Mouse (Mus musculus) retina, adult 2 months (tissue): ENCODE data around the gene Gigyf1.

Experiments
- DNase-seq: peaks from one replicate; pipeline ENCODE4 v3.0.0-alpha.2; 2012; ENCODE audit warnings: low read depth, low spot score

Gene Gigyf1

DNA sequence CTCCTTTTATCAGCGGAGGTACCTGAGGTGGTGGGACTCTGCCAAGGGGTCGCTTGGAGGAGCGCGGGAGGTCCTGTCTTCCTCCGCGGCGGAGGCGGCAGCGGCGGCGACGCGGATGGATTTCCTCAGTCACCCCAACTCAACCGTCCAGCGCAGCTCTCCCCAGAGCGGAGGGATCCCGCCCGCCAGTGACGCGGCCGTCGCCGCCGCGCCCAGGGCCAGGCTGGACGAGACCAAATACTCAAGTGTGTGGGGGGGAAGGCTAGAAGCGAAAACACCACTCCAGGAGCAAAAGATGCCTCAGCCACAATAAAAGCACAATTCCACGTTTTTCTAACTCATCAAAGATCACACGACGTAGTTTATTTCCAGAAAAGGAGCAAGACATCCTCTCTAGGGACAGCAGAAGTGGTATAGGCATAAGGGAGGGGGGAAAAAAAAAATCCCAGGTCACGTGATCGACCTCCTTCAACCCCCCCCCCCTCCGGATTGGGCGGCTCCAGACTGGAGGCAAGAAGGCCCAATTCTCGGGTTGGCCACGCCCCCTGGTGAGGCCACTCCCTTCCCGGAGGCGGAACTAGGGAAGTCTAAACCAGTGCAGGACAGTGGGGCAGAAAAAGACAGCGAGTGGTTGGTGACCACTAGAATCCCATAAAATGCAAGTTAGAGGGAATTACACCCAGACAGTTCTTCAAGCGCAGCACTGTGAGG lies 14.9 kb downstream of the Gigyf1 start, which contains the start of the genes Epo and Gnb2:
Gene Epo, minus strand, starts transcription at position 126 of the 711 bp plus-strand sequence.
Gene Gnb2, minus strand, starts transcription at position 394 of the 711 bp plus-strand sequence.
- DNase-seq: peak; percentile 72

- no peak for DNase-seq
Measured at GRCm38 (mm10) chr5:137534762-137535161, 16.4 kb downstream of the Gigyf1 start.

GRCm38 (mm10) chr5:137535318-137535717 lies 17.0 kb downstream of the Gigyf1 start:
- DNase-seq: no peak

- no peak for DNase-seq
Measured at GRCm38 (mm10) chr5:137537461-137537860, 19.1 kb downstream of the Gigyf1 start.

GRCm38 (mm10) chr5:137539291-137539801 lies 21.0 kb downstream of the Gigyf1 start:
- no peak for DNase-seq

GRCm38 (mm10) chr5:137540991-137541390 lies 22.6 kb downstream of the Gigyf1 start:
- DNase-seq: no peak

GRCm38 (mm10) chr5:137541768-137542540 lies 23.6 kb downstream of the Gigyf1 start:
- no peak for DNase-seq

- DNase-seq: no peak
Measured at GRCm38 (mm10) chr5:137544926-137545325, 26.6 kb downstream of the Gigyf1 start.

DNA sequence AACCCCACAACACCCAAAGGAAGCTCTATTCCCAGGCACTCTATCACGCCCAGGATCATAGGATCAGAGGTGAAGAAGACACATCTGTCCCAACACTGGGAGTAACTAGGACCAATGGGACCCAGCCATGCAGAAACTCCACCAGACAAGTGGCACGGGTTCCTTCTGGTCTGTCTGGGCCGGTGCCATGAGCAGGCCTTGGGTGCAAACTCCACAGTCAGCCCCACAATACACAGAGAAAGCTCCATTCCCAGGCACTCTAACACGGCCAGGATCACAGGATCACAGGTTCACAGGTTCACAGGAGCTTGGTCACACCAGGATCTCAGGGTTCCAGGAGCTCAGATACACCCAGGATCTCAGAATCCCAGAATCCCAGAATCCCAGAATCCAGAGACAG lies 27.2 kb downstream of the Gigyf1 start:
- DNase-seq: no peak

DNA sequence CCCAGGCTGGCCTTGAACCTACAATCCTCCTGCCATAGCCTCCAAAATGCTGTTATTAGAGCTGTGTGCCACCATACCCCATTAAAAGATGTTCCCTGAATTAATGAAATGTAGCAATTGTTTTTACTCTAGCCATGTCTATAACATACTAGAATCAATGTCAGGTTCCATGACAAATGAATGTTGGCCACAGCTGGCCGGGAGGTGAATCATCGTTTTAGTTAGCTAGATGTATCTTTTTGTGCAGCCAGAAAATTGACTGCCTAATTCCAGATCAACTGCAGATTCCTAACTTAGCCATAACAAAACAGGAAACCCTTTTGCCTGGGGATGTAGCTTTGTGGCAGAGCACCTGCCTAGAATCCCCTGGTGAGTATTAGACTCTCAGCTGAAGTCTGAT lies 31.5 kb downstream of the Gigyf1 start:
- no peak for DNase-seq

GRCm38 (mm10) chr5:137551119-137551518 lies 32.8 kb downstream of the Gigyf1 start:
- no peak for DNase-seq

DNA sequence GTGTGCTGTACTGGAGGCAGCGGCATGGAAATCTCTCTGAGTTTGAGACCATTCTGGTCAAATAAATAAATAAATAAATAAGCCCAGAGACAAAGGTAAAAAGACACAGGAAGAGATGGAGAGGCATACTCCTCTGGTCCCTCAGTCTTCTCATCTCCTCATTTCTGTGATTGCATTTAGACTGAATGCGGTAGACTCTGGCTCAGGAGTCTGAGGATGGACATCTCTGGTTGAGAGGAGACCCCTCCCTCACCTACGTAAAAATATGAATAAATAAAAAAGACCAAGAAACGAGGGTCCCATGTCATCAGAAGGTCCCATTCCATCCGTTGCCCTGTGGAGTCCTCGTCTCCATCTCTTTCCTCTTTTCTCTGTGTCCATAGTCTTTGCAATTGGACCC lies 34.7 kb downstream of the Gigyf1 start:
- no peak for DNase-seq

GRCm38 (mm10) chr5:137553411-137553837 lies 35.1 kb downstream of the Gigyf1 start, which contains the start of gene Actl6b:
Actl6b (plus strand) TSS chr5:137553517.
- no peak for DNase-seq

DNA sequence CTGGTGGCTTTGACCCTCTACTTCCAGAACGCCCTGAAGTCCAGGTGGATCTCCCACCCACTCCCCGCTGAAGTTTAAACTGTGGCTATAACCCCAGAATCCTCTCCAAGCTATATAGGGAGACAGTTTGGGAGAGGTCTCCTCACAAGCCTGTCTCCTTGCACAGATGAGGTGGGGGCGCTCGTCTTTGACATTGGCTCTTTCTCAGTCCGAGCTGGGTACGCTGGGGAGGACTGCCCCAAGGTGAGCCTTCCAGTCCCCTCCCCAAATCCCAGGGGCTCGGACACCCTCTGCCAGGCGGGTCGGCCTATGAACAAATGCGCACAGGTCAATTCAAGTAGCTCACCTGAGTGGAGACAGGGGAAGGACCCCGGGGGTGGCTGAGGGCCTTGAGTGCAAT lies 35.5 kb downstream of the Gigyf1 start:
- no peak for DNase-seq

DNA sequence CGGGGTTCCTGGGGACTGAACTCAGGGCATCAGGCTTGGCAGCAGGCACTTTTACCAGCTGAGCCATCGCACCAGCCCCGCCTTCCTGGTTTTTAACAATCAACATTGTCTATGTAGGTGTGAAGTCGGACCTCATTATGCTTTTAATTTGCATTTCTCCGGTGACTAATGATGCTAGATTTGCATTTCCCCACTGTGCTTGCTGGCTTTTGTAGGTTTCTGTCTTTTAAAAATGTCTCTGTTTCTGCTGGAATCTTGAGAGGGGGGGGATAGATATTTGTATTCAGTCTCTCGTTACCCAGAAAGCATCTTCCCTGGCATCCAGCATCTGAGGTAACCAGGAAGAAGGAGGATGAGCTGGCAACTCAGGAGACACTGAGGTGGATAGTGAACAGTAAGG lies 43.2 kb downstream of the Gigyf1 start:
- no peak for DNase-seq

- DNase-seq: no peak
Measured at GRCm38 (mm10) chr5:137562965-137563364, 44.6 kb downstream of the Gigyf1 start.

GRCm38 (mm10) chr5:137565744-137566143 lies 47.4 kb downstream of the Gigyf1 start:
- no peak for DNase-seq

DNA sequence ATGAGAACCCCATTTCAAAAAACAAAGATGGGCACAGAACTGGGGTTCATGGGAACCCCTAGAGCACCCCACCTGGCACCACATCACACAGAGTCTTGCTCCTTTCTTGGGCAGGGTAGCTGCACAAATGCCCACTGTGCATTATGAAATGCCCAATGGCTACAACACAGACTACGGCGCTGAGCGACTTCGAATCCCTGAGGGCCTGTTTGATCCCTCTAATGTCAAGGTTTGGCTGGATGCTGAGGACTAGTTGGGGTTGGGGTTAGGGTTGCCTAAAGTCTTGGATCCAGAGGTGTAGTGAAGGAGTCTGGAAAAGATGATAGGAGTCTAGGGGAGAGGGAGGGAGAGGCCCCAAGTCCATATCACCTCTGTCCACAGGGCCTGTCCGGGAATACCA lies 48.1 kb downstream of the Gigyf1 start:
- DNase-seq: no peak

- no peak for DNase-seq
Measured at GRCm38 (mm10) chr5:137568223-137568798, 50.0 kb downstream of the Gigyf1 start.

DNA sequence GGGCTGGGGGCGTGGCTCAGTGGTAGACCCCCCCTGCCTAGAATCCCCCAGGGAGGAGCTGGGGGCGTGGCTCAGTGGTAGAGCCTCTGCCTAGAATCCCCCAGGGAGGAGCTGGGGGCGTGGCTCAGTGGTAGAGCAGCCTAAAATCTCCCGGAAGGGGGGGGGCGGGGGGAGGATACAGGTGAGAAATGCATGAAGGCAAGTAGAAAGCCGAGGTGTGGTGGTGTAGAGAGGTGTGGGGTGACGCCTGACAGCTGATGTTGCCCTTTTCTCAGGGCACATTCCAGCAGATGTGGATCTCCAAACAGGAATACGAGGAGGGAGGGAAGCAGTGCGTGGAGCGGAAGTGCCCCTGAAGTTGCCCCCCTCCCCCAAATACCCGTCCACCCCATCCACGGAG lies 50.7 kb downstream of the Gigyf1 start:
- DNase-seq: no peak

DNA sequence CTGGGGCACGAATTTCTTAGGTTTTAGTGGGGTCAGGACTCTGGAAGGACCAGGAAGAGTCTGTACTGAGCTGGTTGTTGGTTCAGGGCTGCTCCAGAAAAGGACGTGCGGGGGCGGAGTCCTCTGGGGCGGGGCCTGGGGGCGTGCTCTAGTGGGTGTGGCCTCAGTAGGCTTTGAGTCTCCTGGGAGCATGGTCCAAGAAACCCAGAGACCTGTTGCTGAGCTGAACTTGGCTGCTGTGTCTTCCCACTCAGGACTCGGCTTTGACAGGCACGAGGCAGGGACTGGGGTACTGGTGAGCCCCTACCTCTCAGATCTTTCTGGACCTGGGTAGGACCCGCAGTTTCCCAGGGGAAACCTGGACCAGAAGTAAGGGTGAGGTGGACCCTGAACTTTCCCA lies 51.3 kb downstream of the Gigyf1 start, which contains the start of gene Tfr2:
Gene Tfr2, plus strand, starts transcription at position 176 of the 400 bp plus-strand sequence.
- DNase-seq: no peak

DNA sequence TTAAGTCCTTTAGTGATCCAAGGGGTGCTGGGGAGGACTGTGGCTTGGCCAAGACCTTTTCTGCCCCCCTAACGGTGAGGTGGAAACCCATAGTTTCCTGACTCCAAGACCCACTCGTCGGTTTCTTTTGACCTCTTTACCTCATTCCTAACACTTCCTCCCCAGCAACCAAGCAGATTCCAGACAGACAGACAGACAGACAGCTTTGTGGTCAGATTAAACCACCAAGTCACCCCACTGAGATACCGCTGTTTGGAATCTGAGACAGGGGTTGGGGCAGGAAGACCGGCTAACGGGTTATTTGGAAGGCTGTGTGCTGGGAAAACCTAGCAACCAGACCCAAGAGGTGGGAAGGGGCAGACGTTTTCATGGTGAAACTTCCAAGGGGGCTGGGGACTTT lies 51.8 kb downstream of the Gigyf1 start:
- no peak for DNase-seq
